Mouse (Mus musculus): ENCODE measurements around the gene Thsd4.

The Thsd4 gene

DNA sequence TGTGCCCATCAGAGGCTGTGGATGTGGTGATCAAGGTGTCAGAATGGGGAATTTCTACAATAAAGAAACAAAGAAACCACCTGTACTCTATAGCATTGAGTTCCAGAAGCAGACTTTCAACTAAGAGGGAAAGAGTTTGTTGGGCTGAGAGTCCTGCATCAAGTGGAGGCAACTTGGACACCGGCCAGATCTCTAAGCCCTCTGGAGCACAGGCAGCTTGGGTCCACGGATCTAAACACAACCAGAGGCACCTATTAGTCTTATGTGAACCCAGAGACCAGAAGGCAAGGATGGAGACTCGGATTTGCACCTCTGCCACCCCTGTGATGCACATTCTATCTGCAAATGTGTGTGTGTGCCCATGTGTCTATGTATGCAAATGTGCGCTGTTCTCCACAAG is 456.7 kb downstream of the Thsd4 start:
- DNase-seq (ENCODE audit: low read depth): no peak

DNA sequence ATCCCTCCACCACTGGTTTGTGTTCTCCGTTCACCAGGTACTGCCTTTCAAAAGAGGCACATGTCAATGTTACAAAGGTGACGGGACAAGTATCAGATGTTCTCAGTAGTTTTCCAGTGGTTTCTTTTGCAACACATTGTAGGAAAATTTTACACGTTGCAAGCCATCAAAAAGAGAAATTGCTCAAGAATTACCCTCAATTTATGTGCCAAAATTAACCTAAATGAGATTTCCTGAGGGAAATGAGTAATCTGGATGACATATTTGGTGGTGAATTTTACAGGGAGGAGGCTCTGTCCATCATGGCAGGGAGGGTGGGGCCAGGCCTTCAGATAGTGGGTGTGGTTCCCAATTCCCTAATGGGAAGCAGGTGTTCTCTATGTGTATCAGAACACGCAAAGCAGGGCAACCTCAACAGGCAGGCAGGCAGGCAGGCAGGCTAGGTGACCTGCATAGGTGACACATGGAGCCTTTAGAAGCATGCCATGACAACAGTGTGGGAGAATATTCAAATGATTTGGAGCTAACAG is 458.6 kb downstream of the Thsd4 start:
- DNase-seq (ENCODE audit: low read depth): no peak

DNA sequence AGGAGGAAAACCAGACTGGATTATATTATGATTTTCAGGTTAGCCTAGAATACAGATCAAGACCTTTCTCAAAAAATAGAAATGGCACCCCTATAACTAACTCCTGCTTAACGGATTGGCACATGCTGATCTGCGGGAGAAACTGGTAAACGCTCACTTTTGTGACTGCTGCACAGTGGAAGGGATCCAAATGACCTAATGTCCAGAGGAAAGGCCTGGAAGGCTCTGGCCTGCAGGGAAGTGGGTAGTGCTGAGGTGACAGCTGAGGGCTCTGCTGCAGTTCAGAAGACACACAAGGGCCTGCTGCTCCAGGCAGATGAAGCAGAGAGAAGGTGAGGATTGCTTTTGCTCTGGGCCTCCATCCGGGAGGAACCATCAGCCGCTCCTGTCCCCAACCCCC is 465.7 kb downstream of the Thsd4 start:
- DNase-seq (ENCODE audit: low read depth): no peak

DNA sequence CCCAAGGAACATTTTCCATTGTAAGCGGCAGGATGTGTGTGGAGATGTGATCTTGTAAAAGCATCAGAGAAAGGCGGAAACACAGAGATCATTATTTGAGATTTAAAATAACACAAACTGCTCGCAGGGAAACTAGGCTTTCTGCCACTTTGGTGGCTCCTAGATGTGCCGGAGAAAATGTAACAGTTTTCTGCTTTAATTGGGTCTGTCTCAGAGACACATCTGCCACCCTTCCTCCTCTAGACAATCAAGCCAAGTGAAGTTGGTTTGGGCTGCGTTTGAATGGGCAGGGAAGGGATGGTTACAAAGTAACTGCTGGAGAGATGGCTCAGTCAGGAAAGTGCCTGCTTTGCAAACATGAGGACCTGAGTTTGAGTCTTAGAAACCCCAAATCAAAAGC is 466.9 kb downstream of the Thsd4 start:
- DNase-seq (ENCODE audit: low read depth): no peak

GRCm38 (mm10) chr9:60053117-60053516 is 468.7 kb downstream of the Thsd4 start:
- DNase-seq (ENCODE audit: low read depth): no peak

DNA sequence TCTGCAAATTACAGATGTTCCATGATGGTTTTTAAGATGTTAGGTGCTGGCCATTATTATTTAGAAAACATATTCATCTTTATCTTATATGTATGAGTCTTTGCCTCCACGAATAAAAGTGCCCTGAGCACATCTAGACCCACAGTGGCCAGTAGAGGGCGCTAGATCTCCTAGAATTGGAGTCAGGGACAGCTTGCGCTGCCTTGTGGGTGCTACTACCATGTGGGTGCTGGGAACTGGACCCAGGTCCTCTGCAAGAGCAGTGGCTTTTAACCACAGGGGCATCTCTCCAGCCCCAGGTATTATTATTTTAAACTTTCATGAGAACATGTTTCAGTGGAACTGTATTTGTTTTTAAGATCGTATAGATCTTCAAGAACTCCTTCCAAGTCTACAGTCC is 469.4 kb downstream of the Thsd4 start:
- DNase-seq (ENCODE audit: low read depth): no peak

DNA sequence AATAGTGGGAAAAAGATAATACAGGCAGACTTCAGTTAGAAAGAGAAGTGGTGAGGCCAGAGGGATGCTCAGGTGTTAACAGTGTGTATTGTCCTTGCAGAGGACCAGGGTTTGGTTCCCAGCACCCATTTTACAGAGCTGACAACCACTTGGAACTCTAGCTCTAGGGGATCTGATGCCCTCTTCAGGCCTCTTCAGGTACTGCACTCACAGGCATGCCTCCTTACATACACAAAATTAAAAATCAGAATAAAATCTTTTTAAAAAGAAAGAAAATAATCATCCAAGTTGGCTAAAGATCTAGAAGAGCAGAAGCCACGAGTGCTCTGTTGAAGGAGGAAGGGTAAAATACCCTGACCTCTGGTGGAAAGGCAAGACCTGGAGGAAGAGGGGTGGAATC is 478.7 kb downstream of the Thsd4 start:
- DNase-seq (ENCODE audit: low read depth): no peak

- DNase-seq (ENCODE audit: low read depth): no peak
Measured at GRCm38 (mm10) chr9:60034883-60035282, 487.0 kb downstream of the Thsd4 start.

DNA sequence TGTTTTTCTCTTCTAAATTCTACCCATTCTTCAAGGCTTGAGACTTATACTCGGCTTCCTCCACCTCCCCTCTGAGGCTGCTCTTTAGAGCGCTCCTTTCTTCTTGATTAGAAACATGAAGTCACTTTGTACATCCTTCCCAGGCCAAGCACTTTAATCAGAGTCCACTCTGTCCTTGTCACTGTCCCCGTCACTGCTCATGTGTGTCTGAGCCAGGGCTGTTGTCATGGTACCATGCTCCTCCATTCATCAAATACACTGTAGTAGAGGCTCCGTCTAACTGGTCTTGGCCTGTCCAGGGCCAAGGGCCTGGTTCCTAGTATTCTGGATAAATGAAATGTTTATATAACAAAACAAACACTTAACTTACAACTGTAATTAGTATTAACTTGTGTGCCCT is 494.6 kb downstream of the Thsd4 start:
- no peak for DNase-seq (ENCODE audit: low read depth)

DNA sequence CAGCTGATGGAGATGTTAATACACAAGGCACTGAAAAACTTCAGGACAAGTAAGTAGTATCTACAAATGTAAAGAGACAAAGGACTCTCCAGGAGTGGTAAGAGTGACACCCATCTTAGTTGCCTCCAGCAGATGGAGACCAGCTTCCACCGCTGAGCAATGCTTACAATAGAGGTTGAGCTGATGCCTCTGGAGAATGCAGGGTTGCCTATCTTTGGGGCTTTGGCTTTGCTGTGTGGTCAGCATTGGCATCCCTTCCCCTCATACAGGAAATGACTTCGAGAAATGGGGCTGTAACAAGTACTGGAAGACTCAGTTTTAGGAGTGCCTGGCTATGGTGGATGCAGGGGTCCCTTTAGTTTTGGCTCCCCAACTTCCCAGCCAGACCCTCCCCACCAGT is 495.1 kb downstream of the Thsd4 start:
- DNase-seq (ENCODE audit: low read depth): no peak

GRCm38 (mm10) chr9:60025919-60026318 is 495.9 kb downstream of the Thsd4 start:
- DNase-seq (ENCODE audit: low read depth): no peak

GRCm38 (mm10) chr9:60024971-60025370 is 496.9 kb downstream of the Thsd4 start:
- no peak for DNase-seq (ENCODE audit: low read depth)

GRCm38 (mm10) chr9:60024545-60024944 is 497.3 kb downstream of the Thsd4 start:
- DNase-seq (ENCODE audit: low read depth): no peak

DNA sequence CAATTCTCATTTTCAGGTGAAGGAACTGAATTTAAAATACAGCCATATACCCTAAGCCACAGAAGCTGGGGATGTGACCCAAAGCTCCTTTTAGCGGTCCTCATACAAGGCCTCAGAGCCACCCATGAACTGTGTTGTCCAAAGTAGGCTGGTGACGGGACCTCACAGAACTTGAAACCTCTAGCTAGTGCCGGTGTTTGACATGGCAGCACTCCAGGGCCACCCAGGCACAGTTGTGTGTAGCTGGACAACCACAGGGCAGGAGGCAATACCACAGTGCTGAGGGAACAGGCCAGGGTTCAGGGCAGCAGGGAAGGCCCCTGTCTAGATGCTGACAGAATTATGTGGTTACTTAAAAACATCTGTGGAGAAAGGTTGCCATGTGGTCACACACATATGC is 499.5 kb downstream of the Thsd4 start:
- no peak for DNase-seq (ENCODE audit: low read depth)

DNA sequence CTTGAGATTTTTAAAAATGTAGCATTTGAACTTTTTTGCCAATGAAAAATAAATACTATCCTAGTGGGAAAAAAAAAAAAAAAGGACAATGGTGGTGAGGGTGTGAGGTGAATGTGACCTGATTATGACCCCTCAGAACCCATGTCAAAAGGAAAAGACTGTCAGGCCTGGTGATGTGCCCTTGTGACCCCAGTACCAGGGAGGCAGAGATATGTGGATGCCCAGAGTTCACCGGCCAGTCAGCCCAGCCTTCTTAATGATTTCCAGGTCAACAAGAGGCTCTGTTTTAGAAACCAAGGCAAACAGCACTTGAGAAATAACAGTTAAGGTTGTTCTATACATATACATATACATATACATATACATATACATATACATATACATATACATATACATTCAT is 501.4 kb downstream of the Thsd4 start:
- DNase-seq (ENCODE audit: low read depth): no peak

GRCm38 (mm10) chr9:60010285-60010684 is 511.6 kb downstream of the Thsd4 start:
- no peak for DNase-seq (ENCODE audit: low read depth)

GRCm38 (mm10) chr9:60008936-60009335 is 512.9 kb downstream of the Thsd4 start:
- no peak for DNase-seq (ENCODE audit: low read depth)

DNA sequence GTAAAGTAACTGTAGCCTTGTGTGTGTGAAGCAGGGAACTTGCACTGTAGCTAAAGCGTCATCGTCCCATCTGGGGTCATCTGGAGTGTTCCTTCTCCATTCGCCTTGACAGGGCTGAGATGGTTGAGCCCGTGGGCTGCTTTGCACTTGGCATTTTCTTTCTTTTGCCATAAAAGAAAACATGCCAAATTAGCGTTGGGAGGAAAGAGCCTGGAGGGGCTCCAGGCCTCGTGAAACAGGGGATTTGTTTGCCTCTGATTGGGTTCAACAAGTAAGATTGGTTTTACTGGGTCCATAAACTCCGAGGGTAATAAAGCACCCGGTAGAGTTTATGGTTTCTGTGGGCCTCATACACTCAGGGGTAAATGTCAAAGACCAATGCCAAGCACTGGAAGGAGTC is 519.5 kb downstream of the Thsd4 start:
- DNase-seq (ENCODE audit: low read depth): no peak

DNA sequence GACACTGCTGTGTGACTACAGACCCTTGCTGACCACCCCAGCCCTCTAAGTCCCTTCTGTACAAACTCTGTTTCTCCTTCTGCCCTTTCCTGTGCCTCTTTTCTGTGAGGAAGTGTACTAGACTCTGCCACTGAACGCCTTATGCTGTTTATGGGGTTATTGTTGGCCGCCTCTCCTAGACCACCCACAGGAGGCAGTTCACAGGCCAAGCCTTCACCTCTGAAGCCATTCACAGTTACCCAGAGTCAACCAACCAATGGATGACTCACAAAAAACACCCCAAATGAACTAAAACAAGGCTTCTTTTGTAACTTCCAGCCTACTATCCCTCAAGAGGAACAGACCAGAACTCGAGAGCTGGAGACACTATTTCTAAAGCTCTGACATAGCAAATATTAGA is 520.4 kb downstream of the Thsd4 start:
- no peak for DNase-seq (ENCODE audit: low read depth)

- DNase-seq (ENCODE audit: low read depth): no peak
Measured at GRCm38 (mm10) chr9:59997725-59998124, 524.1 kb downstream of the Thsd4 start.

DNA sequence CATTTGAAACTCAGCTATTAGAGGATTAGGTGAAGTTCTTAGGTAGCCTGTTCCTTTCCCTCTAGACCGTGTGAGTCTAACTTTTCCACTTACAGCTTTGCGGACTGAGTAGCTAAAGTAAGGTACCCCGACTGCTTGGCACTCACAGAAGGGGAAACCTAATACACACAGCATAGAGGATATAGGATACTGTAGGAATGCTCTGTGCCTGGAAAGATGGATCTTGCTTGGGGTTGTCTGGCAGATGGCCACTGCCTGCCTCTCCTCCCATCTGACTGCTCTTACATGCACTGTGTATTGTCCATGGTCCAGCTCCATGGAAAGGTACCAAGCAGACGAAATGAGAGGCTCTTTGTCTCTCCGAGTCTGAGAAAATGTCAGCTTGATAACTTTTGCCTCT is 530.4 kb downstream of the Thsd4 start:
- DNase-seq (ENCODE audit: low read depth): no peak

- peak; percentile 75 for DNase-seq (ENCODE audit: low read depth)
Measured at GRCm38 (mm10) chr9:59989864-59990263, 532.0 kb downstream of the Thsd4 start.

DNA sequence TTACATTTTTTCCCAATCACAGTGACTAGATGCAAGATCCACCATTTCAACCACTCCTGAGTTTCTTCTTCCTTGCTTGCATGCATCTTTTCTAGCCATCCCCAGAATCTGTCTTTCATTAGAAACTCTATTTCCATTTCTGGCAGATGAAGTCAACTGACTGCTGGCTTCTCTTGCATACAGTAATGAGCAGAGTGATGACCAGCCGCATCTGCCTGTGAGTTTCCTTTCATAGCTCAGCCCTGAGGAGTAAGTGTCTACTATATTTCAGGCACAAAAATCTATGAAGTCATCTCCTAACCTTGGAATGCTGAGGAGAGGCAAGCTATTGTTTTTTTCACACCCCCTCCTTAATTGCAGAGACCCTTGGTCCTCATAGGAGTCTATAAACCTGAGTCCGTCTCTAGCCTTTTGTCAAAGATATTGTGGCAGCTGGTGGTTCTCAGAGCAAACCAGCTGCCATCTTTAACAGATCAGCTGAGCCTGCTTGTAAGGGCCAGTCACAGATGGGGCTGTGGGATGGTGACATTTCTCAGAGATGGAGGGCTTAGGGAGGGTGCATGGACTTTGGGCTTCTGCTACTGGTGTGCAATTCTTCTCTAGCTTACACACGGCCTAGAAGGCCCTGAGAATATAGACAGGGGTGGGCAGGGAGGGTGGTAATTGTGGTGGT is 535.8 kb downstream of the Thsd4 start:
- no peak for DNase-seq (ENCODE audit: low read depth)

- DNase-seq (ENCODE audit: low read depth): no peak
Measured at GRCm38 (mm10) chr9:59981116-59981515, 540.7 kb downstream of the Thsd4 start.

Data from naive thymus-derived CD4-positive, alpha-beta T cell, adult 2 months (primary cell).